Mouse (Mus musculus) CH12.LX (cell line): Measurements from ENCODE around the gene Add2.

Experiments used
- CHD2 ChIP-seq: IDR thresholded peaks from 2 replicates; pipeline ENCODE4 v1.6.1; 2011; ENCODE audit warnings: low read length, improper control_type of control experiment
- CTCF ChIP-seq, 2 experiments: IDR thresholded peaks in 1 of 2; conservative IDR thresholded peaks in 1 of 2; 2 replicates each; pipeline ENCODE4 v1.5.1; 2011 to 2012; ENCODE audit warnings: low read depth in 2 of 2, low read length in 2 of 2, improper control_type of control experiment in 1 of 2, inconsistent platforms in 1 of 2, mild to moderate bottlenecking in 1 of 2, moderate library complexity in 1 of 2
- HCFC1 ChIP-seq: IDR thresholded peaks from 2 replicates; pipeline ENCODE4 v1.6.1; 2012; ENCODE audit warnings: low read depth, mild to moderate bottlenecking, inconsistent platforms, low read length, improper control_type of control experiment
- KAT2A ChIP-seq: IDR thresholded peaks from 2 replicates; pipeline ENCODE4 v1.6.1; 2012; ENCODE audit warnings: low read length, improper control_type of control experiment, inconsistent platforms; ENCODE audit not compliant: insufficient replicate concordance
- SMC3 ChIP-seq: IDR thresholded peaks from 2 replicates; pipeline ENCODE4 v1.6.1; 2011; ENCODE audit warnings: low read depth, low read length, improper control_type of control experiment
- USF1 ChIP-seq: IDR thresholded peaks from 2 replicates; pipeline ENCODE4 v1.6.1; 2014; ENCODE audit warnings: low read depth, mild to moderate bottlenecking, inconsistent platforms, low read length, improper control_type of control experiment

DNA sequence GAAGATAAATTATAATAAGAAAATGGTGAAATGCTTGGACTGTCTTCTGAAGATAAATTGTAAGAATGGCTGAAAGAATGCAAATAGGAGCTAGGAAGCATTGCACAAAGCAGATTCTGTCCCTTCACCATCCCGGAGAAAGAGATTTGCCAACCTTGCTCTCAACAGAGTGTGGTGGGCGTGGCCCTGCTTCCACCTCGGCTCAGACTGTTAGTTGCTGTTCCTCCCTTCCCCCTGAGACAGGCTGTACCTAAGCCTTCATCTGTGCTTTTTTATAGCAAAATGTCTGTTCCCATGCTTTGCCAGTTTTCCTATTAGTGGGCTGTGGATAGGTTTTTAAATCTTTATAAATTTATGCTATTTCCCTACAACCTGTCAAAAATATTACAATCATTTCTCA, 59.3 kb downstream of the Add2 start:
- TF ChIP-seq SMC3, result no peak
- no peak for TF ChIP-seq USF1
- TF ChIP-seq HCFC1, result no peak
- no peak for TF ChIP-seq CTCF (conservative IDR thresholded peaks at IDR 0.05 in 1 of 2, IDR thresholded peaks at IDR 0.05 in 1 of 2; ENCODE audit: low read depth in 2 of 2, low read length in 2 of 2)
- TF ChIP-seq KAT2A, result no peak
- no peak for TF ChIP-seq CHD2
